Mouse (Mus musculus) heart, postnatal 0 days (tissue): ENCODE data around the gene 1600014C23Rik.

Source experiments
- CTCF ChIP-seq: IDR thresholded peaks from 2 replicates; pipeline ENCODE4 v1.5.1; 2016; ENCODE audit warnings: antibody characterized with exemption, control low read depth, low read depth
- EP300 ChIP-seq: IDR thresholded peaks from 2 replicates; pipeline ENCODE4 v1.6.1; 2016; ENCODE audit warnings: antibody characterized with exemption, low read depth

- TF ChIP-seq CTCF (no peak), EP300 (no peak)
Measured at GRCm38 (mm10) chr17:45772096-45772495, 38.5 kb upstream of the 1600014C23Rik start.
